Mouse (Mus musculus): ENCODE data around the gene Jade3.
"Not testable (repeated sequence)": the region's sequence is repeated elsewhere in the genome, so short reads cannot be mapped to it uniquely, and the experiment has no call there.

The Jade3 gene

DNA sequence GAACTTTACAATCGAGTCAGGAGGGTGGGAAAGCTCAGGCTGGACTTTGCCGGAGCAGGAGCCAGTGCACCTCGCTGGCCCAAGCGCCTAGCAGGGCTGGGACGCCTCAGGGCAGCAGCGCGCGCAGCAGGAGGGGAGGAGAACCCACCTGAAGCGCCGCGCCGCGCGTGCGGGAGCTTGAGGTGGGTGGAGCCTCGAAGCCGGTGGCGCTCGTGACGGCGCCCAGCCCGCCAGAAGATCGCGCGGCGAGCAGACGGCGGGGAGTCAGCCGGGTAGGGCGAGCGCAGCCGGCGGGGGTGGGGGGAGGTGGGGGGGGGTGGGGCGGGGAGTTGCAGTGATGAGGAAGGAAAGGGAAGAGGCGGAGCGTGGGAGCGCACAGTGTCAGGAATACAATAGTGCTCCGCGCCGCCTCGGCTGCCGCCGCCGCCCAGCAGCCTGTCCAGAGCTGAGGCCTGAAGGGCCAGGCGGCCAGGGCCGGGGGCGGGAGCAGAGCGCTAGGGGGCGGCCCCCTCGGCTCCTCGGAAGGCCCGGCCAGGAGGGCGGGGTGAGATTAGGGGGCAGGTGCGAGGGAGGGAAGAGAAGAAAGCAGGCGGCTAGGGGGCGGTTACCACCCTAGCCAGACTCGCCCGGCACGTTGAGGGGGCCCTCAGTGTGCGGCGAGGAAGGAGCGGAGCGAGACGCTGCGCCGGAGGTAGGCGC, at the start of gene Jade3:
Jade3 (plus strand) TSS at position 549 of the 699 bp plus-strand sequence.
- peak; percentile 43 for DNase-seq (ENCODE audit: low spot score)

DNA sequence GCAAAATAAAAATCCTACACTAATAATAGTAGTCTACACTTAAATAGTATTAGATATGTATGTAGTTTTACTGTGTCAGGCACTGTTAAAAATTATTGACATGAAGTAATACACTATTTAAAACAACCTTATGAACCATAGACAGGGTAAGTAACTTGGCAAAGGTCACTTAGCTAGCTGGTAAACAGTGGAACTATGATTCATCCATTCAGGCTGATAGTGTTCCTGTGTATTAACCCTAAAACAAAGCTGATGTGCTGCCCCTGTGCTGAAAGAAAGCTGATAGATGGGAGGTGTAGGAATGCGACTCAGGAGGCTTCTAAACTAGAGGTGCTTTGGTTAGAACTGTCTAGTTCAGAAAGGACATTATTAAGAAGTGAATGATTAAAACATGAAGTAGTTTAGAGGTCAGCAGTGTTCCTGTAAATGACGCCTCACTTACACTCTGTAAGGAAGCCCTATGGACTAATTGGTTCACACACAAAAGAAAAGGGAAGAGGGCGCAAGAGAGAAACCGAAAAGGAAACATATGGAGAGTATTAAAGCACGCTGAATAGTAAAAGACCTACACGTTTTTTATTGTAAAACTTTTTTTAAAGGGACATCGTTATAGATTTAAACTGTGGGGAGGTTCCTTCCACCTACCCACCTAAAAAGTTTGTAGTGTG, 46.0 kb upstream of the Jade3 start:
- no peak for DNase-seq (ENCODE audit: low spot score)

DNA sequence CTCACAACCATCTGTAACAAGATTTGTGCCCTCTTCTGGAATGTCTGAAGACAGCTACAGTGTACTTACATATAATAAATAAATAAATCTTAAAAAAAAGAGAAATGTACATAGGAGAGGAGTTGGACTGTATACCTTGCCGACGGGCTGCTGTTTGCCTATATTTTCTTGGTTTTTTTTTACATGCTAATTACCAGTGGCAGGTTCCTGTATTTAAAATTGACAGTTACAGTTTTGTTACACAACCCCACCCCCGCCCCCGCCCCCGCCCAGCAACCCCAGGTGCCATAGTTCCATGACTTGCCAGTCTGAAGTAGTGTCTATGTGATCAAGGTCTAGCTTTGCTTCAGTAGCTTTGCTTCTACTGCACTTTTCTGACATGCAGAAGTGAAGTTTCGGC, 43.2 kb upstream of the Jade3 start:
- no peak for DNase-seq (ENCODE audit: low spot score)

DNA sequence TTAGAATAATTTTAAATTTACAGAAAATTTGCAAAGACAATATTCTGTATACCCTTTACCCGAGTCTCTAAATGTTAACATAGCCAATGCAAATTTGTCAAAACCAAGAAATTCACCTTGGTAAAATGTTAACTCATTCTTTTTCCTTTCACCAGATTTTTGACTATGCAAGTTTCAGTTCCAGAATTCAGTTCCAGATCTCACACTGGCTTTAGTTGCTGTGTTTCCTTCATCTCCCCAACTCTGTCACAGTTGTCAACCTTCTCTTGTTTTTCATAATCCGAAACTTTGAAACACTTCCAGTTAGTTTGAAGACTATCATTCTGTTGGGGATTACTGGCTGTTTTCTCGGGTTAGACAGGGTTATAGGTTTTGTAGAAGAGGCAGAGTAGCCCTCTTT, 38.5 kb upstream of the Jade3 start:
- DNase-seq (ENCODE audit: low spot score) = no peak

DNA sequence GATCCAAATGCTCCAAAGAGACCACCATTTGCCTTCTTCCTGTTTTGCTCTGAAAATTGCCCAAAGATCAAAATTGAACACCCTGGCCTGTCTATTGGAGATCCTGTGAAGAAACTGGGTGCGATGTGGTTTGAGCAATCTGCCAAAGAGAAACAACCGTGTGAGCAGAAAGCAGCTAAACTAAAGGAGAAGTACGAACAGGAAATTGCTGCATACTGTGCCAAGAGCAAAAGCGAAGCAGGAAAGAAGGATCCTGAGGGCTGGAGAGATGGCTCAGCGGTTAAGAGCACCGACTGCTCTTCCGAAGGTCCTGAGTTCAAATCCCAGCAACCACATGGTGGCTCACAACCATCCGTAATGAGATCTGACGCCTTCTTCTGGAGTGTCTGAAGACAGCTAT, 33.5 kb upstream of the Jade3 start:
- not testable (repeated sequence) for DNase-seq (ENCODE audit: low spot score)

DNA sequence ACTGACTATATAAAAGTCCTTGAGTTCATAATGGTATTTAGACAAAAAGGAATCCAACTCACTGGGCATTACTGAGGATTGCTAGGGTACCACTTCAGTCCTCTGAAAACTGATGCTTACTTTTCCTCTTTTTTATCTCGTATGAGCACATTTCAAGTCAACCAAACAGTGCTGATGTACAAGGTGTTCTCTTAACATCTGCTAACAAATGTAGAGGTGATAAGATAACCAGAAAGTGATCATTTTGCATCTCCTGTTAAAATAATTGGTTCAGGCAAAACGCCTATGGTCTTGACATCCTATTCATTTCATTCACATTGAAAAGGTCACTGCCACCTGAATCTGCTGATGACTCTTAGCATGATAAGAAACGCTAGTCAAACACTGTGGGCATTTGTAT, 32.5 kb upstream of the Jade3 start:
- no peak for DNase-seq (ENCODE audit: low spot score)

DNA sequence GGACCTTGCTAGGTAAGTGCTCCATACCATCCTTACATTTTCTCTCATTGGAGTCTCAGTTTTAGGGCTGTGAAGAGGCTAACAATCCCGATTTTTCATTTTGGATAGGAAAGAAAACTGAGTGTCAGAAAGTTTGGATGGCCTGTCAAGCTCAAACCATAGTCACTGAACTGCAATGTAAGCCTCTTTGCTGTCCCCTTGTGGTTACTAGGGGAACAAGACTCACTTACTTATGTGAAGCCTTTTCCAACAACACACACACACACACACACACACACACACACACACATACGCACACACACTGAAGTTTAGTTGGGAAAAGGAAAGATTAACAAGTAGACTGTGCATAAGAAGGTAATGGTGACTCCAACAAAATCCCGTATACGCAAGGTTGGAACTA, 21.4 kb upstream of the Jade3 start:
- DNase-seq (ENCODE audit: low spot score) = no peak

DNA sequence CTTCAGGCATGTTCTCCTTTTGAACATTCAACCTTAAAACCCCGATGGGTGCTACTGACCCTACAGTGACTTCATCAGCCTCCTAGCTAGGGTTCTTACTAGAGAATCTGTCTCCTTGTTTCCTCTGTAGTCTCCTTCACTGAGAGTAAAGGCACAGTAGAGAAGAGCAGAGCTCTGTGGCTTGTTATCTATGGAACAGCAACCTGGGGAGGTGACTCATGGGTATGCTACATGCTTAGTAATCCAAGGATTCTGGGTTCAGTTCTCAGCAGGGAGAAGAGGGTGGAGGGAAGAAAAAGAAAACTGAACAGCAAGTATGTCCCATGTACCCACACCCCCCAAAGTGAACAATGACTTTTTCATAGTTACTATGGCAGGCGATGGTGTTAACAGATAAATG, 18.6 kb upstream of the Jade3 start:
- DNase-seq (ENCODE audit: low spot score) = no peak

DNA sequence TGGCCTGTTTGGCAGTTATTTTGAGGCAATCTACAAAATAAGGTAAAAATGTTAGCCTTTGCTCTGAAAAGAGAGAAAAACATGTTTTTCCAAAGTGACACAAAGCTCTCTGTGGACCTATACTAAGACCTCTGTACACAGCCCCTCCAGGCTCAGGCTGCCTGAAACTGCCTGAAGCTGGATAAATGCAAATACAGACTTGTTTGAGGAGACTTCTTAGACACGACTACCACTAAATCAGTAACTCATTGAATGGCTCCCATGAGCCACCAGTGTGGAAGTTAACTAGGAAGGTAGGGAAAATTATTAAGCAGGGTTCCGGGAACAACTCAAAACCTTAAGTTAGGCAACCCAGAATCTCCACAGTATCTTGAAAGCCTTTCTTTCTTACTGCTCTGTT, 17.8 kb upstream of the Jade3 start:
- no peak for DNase-seq (ENCODE audit: low spot score)

DNA sequence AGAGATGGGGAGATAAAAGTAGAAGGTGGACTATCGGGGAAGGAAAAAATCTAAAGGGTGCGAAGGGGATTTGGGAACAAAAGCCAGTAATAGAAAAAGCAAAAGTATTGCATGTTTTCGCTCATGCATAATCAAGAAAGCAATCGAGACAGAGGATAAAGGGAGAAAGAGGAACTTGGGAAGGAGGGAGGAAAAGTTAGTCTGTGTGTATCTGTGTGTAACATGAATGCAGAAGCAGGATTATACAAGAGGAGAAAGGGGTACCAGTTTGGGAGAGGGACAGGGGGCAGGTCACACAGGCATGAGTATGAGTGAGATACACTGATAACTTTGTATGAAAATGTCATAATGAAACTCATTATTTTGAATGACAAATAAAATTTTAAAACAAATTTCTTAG, 14.1 kb upstream of the Jade3 start:
- no peak for DNase-seq (ENCODE audit: low spot score)

DNA sequence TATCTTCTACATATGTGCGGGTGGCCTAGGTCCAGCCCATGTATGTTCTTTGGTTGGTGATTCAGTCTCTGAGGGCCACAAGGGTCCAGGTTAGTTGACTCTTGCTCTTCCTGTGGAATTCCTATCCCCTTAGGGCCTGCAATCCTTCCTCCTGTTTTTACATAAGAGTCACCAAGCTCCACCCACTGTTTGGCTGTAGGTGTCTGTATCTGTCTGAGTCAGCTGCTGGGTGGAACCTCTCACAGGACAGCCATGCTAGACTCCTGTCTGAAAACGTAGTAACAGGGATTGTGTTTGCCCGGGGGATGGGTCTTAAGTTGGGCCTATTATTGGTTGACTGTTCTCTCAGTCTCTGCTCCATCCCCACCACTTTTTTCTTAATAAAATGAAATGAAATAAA, 13.3 kb upstream of the Jade3 start:
- DNase-seq (ENCODE audit: low spot score) = no peak

DNA sequence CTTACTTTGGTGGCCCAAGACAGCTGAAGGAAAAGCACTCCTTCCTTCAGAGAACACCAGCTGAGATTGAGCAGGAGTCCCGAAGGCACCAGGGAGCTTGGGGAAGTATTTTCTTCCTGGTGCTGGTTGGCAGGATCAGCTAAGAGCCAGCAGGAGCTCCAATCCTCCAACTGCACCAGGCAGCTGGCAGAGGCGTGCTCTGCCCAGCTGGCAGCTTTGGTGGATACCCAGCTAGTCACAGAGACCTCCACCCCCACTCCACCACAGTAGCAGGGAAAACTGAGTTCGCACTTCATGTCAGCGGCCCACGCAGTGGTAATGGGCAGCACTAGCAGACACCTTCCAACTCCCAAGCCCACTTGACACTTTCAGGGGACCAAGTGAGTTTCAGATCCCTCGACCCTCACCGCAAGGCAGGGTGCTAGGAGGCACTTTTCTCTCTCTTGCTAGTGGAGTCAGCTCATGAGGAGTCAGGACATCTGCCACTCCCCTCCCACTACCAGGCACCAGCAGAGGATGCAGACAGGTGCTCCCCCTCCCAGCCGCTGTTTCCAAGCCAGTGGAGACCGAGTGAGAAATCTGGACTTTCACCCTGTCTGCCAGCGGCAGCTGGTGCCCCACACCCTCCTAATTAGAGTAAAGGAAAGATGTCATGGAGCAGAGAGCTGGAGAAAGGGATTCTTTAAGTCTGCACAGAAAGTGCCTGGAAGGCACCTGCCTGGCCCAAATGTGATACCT, 10.4 kb upstream of the Jade3 start:
- DNase-seq (ENCODE audit: low spot score) = no peak

DNA sequence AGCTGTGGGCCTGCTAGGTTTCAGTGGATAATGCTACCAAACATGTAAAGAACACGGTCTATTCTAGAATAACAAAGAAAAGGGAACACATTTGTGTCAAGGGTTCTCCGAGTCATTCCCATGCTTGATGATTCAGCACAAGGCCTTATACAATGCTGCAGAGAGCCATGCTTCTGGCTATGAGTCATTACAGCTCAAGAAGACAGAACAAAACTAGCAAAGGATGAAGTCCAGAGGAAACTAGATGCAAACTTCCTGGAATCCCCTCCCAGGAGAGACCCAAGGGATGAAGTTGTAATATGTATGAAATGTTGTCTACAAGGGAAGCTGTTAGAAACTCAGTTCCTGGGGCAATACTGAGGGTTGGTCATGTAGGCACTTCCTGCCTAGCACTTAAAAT, 7.0 kb upstream of the Jade3 start:
- no peak for DNase-seq (ENCODE audit: low spot score)

DNA sequence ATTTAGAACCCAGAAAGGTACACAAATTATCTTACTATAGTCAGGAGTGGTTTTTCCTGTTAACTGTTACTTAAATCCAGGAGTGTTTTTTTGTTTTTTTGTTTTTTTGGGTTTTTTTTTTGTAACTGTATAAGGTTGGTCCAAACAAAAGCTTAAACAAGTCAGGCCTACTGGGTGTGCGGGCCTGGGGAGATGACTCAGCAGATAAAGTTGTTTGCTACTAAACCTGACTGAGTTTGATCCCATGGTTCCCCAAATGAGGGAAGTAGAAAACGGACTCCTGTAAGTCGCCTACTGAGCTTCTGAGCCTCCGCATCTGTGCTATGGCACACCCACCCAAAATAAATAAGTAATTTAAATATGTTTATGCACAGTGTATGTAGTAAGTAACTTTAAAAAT, 6.0 kb upstream of the Jade3 start:
- DNase-seq (ENCODE audit: low spot score) = no peak

DNA sequence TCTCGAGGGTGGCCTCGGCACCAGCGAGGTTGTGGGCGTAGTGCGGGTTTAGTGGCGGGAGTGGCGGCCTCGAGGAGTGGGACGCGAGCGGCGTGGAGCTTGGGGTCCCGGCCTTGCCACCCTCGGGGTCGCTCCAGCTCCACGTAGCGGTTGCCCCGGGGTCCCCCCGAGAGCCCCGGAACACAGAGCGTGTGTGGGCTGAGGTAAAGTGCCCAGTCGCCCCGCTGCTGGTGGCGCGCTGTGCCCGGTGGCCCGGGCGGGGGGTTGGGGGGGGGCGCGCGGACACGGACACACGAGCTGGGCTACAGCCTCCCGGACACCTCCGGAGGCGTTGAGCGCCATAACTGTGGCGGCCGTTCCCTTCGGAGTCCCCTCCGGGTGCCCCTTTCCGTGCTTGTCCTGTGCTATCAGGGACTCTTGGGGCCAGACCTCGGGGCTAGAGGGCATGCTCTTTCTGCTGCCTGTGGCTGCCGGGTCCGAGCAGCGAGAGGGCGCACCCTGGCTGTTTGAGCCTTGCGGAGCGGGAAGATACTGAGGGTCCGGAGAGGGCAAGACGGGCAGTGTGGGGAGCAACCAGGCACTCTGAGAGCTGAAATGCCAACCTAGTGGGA, 456 bp downstream of the Jade3 start:
- DNase-seq (ENCODE audit: low spot score) = peak; percentile 3

DNA sequence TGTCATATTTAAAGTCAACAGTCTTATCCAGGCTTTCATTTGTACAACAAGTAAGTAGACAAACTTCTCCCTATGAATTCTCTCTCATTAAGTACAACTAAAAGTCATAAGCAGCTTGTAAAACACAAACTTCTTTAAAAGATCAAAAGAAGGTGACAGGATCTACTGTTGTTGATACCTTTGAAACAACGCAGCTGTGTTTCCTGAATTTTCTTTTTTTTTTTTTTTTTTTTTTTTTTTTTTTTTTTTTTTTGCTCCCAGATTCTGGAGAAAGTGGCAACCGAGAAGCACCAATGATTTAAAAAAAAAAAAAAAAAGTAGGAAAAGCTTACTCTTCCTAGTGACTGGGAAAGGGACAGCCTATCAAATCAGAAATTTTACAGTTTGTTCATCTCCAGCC, 57.7 kb downstream of the Jade3 start:
- no peak for DNase-seq (ENCODE audit: low spot score)

DNA sequence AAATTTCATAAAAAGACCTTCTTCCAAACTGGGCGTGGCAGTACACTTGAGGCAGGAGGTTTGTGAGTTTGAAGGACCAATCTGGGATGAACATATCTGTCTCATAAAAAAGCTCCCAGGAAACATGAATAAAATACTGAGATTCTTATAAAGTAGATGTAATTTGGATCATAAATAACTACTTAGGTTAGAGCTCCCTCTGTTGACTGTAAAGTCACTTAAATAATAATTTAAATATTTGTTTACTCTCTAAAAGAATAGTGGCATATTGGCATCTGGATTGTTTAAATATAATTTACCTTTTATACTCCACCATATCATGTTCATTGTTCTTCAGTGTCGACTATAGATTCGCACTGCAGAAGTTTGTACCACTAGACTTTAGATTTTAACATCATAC, 72.2 kb downstream of the Jade3 start:
- DNase-seq (ENCODE audit: low spot score) = no peak

DNA sequence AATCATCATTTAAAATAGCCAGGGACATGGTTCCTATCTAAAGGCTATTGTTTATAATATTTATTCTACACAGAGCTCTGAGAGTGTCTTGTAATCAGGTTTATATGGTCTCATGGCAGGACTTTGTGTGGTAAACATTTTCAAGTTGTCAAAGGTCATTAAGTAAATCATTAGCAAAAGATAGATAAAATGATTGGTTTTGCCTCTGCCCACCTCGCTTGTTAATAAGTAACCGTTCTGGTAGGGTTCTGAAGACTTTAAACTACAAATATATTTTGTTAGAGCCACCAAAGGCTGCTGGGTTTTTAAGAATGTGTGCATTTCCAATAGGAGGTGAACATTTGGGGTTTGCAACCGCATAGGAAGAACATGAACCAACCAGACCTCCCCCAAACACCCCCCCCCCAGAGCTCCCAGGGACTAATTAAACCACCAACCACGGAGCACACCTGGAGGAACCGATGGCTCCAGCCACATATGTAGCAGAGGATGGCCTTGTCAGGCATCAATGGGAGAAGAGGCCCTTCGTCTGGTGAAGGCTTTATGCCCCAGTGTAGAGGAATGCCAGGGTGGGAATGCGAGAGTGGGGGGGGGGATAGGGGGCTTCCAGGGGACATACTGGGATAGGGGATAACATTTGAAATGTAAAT, 94.9 kb downstream of the Jade3 start:
- no peak for DNase-seq (ENCODE audit: low spot score)

DNA sequence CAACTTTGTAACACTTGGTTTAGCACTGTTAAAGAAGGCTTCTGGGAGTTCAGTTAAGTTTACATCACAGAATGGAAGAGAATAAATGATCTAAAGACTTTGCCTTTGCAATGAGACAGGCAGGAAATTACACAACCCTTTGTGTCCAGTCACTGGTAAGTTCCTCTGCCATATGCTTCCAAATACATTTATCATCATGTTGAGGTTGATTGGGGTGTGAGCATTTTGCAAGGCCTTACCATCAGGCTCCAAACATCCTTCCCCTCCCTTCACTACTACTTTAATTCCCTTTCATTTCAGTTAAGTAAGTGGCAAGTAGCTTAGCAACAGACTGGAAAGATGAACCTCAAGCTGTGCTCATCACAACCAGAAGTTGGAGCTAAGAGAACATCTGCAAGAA, 96.1 kb downstream of the Jade3 start:
- DNase-seq (ENCODE audit: low spot score) = no peak

DNA sequence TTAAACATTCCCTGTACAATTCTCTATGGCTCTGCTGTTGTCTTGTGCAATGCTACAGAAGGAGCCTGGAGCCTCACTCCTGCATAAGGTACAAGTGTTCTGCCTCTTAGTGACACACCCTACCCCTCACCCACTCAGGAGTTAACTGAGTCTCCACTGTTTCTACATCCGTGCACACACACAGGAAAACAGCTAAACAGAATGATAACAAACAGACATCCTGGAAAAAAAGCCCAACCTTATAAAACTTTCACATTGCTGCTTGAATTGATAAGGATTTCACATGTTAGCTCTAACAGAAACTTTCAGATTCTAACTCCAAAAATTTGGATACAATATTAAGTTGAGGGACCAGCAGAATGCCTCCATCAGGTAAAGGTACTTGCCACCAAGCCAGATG, 107.1 kb downstream of the Jade3 start:
- no peak for DNase-seq (ENCODE audit: low spot score)

DNA sequence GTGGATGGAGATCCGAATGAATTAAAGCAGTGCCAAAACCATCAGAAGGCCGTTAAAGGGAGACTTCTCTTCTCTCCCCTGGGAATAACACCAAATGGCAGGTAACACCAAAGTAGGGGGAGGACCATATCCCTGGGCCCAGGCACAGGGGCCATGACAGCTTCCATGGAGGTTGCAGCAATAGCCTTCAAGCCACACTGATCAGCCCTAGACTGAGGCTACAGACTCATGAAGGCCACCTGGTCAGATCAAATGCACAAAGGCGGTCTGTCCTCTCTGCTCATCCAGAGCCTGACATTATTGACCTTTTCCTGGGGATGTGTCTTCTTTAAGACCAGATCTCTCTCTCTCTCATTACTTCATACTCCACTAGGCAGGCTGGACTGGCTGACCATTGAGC, 118.4 kb downstream of the Jade3 start:
- no peak for DNase-seq (ENCODE audit: low spot score)

DNA sequence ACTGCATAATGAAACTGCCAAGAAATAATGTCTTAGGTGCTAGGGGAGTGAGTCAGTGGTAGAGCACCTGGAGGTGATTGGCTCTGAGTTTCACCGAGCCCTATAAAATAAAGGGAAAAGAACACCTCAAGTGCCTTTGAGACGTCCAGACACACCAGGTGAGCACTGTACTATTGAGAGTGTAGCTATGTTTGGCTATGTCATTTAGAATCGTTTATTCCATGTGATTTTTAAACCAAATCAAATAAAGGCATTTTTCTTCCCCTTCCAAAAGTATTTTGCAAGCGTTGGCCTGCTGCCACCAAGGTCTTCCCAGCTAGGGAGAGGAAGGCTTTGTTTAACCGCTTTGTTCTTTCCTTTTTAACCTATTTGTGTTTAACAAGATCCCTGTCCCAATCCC, 122.1 kb downstream of the Jade3 start:
- DNase-seq (ENCODE audit: low spot score) = no peak
